Mouse (Mus musculus) thymus, adult 18-20 months (tissue): ENCODE results near the gene Nrcam.

Experiments
- DNase-seq, 2 experiments: peaks; one replicate each; pipeline ENCODE4 v3.0.0; 2022; ENCODE audit warnings: mixed read lengths in 2 of 2

Gene Nrcam

GRCm38 (mm10) chr12:44371076-44371710 lies 42.5 kb downstream of the Nrcam start:
- no peak for DNase-seq

- no peak for DNase-seq
These were observed 47.3 kb downstream of the Nrcam start for GRCm38 (mm10) chr12:44375956-44376355.

GRCm38 (mm10) chr12:44378431-44379161 lies 49.9 kb downstream of the Nrcam start:
- DNase-seq: no peak

GRCm38 (mm10) chr12:44380805-44381204 lies 52.1 kb downstream of the Nrcam start:
- no peak for DNase-seq

- DNase-seq: no peak
These were observed 57.7 kb downstream of the Nrcam start for GRCm38 (mm10) chr12:44386398-44386797.

GRCm38 (mm10) chr12:44388220-44388619 lies 59.5 kb downstream of the Nrcam start:
- no peak for DNase-seq

- no peak for DNase-seq
These were observed 61.9 kb downstream of the Nrcam start for GRCm38 (mm10) chr12:44390391-44391137.

GRCm38 (mm10) chr12:44394901-44395300 lies 66.2 kb downstream of the Nrcam start:
- no peak for DNase-seq

- DNase-seq: no peak
These were observed 69.1 kb downstream of the Nrcam start for GRCm38 (mm10) chr12:44397782-44398181.

GRCm38 (mm10) chr12:44402134-44402533 lies 73.4 kb downstream of the Nrcam start:
- DNase-seq: no peak

GRCm38 (mm10) chr12:44403270-44403669 lies 74.6 kb downstream of the Nrcam start:
- no peak for DNase-seq

- DNase-seq: no peak
These were observed 75.2 kb downstream of the Nrcam start for GRCm38 (mm10) chr12:44403731-44404424.

- no peak for DNase-seq
These were observed 81.1 kb downstream of the Nrcam start for GRCm38 (mm10) chr12:44409786-44410185.

- DNase-seq: no peak
These were observed 82.3 kb downstream of the Nrcam start for GRCm38 (mm10) chr12:44411031-44411430.

- DNase-seq: no peak
These were observed 93.6 kb downstream of the Nrcam start for GRCm38 (mm10) chr12:44422154-44422866.

GRCm38 (mm10) chr12:44422867-44423255 lies 94.2 kb downstream of the Nrcam start:
- no peak for DNase-seq

- no peak for DNase-seq
These were observed 95.3 kb downstream of the Nrcam start for GRCm38 (mm10) chr12:44424011-44424410.

- DNase-seq: no peak
These were observed 96.4 kb downstream of the Nrcam start for GRCm38 (mm10) chr12:44425040-44425439.

GRCm38 (mm10) chr12:44430335-44430734 lies 101.7 kb downstream of the Nrcam start:
- DNase-seq: no peak

- DNase-seq: no peak
These were observed 102.3 kb downstream of the Nrcam start for GRCm38 (mm10) chr12:44430996-44431395.

GRCm38 (mm10) chr12:44432727-44433126 lies 104.0 kb downstream of the Nrcam start:
- DNase-seq: no peak

GRCm38 (mm10) chr12:44437046-44437827 lies 108.6 kb downstream of the Nrcam start:
- DNase-seq: no peak
